Mouse (Mus musculus): ENCODE measurements at regions not wholly inside any gene's neighbourhood (a gene's known extent, or its start where the extent isn't known, plus 50 kb on each side); places are given as distances from the start of the nearest gene placed in this dataset.

GRCm38 (mm10) chr15:85662673-85663072 is 72.1 kb upstream of the Ppara start:
- Histone ChIP-seq H3K36me3 (replicated peaks) (no peaks in the 10 kb centered on the region), H3K4me1 (peaks cover 10% of the 10 kb centered on the region), H3K4me3 (replicated peaks) (no peak overlapping the region), H3K9ac (no peak overlapping the region), H3K4me2 (no peak overlapping the region), H3K9me3 (no peaks in the 10 kb centered on the region), H3K27me3 (peaks cover 85% of the 10 kb centered on the region), H3K27ac (no peak overlapping the region)
- ATAC-seq (ENCODE audit: low FRiP score), result no peak
- WGBS, result 91% methylated on average over 4 of the region's 4 CpGs

- Histone ChIP-seq H3K4me1 (peaks cover 11% of the 10 kb centered on the region), H3K9me3 (no peaks in the 10 kb centered on the region), H3K27me3 (peaks cover 83% of the 10 kb centered on the region), H3K27ac (no peak overlapping the region), H3K4me3 (replicated peaks) (no peak overlapping the region), H3K4me2 (no peak overlapping the region), H3K36me3 (replicated peaks) (no peaks in the 10 kb centered on the region), H3K9ac (no peak overlapping the region)
- WGBS, result 88% methylated on average over 17 of the region's 17 CpGs
- no peak for ATAC-seq (ENCODE audit: low FRiP score)
These were observed 70.9 kb upstream of the Ppara start for GRCm38 (mm10) chr15:85663757-85664431.

- ATAC-seq (ENCODE audit: low FRiP score), result no peak
- WGBS, result 79% methylated on average over 10 of the region's 10 CpGs
- Histone ChIP-seq H3K4me1 (peaks cover 17% of the 10 kb centered on the region), H3K27ac (no peak overlapping the region), H3K4me3 (replicated peaks) (no peak overlapping the region), H3K27me3 (peaks cover 83% of the 10 kb centered on the region), H3K4me2 (no peak overlapping the region), H3K9me3 (no peaks in the 10 kb centered on the region), H3K36me3 (replicated peaks) (no peaks in the 10 kb centered on the region), H3K9ac (no peak overlapping the region)
These were observed 70.4 kb upstream of the Ppara start for GRCm38 (mm10) chr15:85664432-85664828.

- no peak overlapping the region for H3K27ac ChIP-seq
- no peak overlapping the region for H3K9ac ChIP-seq
- ATAC-seq (ENCODE audit: low FRiP score), result no peak
- H3K4me3 ChIP-seq (replicated peaks), result no peak overlapping the region
- no peaks in the 10 kb centered on the region for H3K9me3 ChIP-seq
- H3K36me3 ChIP-seq (replicated peaks), result no peaks in the 10 kb centered on the region
- no peak overlapping the region for H3K4me2 ChIP-seq
- peaks cover 84% of the 10 kb centered on the region for H3K27me3 ChIP-seq
- WGBS, result 75% methylated on average over 12 of the region's 12 CpGs
- peaks cover 25% of the 10 kb centered on the region for H3K4me1 ChIP-seq
These were observed 69.5 kb upstream of the Ppara start for GRCm38 (mm10) chr15:85665181-85665821.

GRCm38 (mm10) chr15:85666496-85666895 is 68.3 kb upstream of the Ppara start:
- no peaks in the 10 kb centered on the region for H3K36me3 ChIP-seq (replicated peaks)
- 56% methylated on average over 9 of the region's 9 CpGs for WGBS
- ATAC-seq (ENCODE audit: low FRiP score), result no peak
- H3K4me2 ChIP-seq, result 0 out of 2 replicates have a peak overlapping the region, but pooled peaks have one; percentile 4
- no peak overlapping the region for H3K27ac ChIP-seq
- H3K9ac ChIP-seq, result no peak overlapping the region
- no peaks in the 10 kb centered on the region for H3K9me3 ChIP-seq
- no peak overlapping the region for H3K4me3 ChIP-seq (replicated peaks)
- H3K4me1 ChIP-seq, result peaks cover 21% of the 10 kb centered on the region
- peaks cover 82% of the 10 kb centered on the region for H3K27me3 ChIP-seq

- WGBS, result 29% methylated on average over 12 of the region's 12 CpGs
- peaks cover 82% of the 10 kb centered on the region for H3K27me3 ChIP-seq
- H3K9ac ChIP-seq, result no peak overlapping the region; the same call in 1 of the 2 replicates
- H3K4me3 ChIP-seq (replicated peaks), result 0 out of 2 replicates have a peak overlapping the region, but pooled peaks have one; percentile 11
- no peaks in the 10 kb centered on the region for H3K36me3 ChIP-seq (replicated peaks)
- peaks cover 24% of the 10 kb centered on the region for H3K4me1 ChIP-seq
- no peak overlapping the region for H3K27ac ChIP-seq
- H3K4me2 ChIP-seq, result peak overlapping the region; percentile 32
- H3K9me3 ChIP-seq, result no peaks in the 10 kb centered on the region
- ATAC-seq (ENCODE audit: low FRiP score), result no peak
These were observed 67.4 kb upstream of the Ppara start for GRCm38 (mm10) chr15:85667381-85667791.

- no peak overlapping the region for H3K9ac ChIP-seq
- H3K27me3 ChIP-seq, result peaks cover 82% of the 10 kb centered on the region
- no peak overlapping the region for H3K27ac ChIP-seq
- 81% methylated on average over 7 of the region's 7 CpGs for WGBS
- H3K4me2 ChIP-seq, result peak overlapping the region; percentile 32; the same call in 1 of the 2 replicates
- H3K36me3 ChIP-seq (replicated peaks), result no peaks in the 10 kb centered on the region
- no peaks in the 10 kb centered on the region for H3K9me3 ChIP-seq
- peaks cover 28% of the 10 kb centered on the region for H3K4me1 ChIP-seq
- no peak overlapping the region for H3K4me3 ChIP-seq (replicated peaks)
- no peak for ATAC-seq (ENCODE audit: low FRiP score)
These were observed 66.7 kb upstream of the Ppara start for GRCm38 (mm10) chr15:85667906-85668590.

- H3K27me3 ChIP-seq, result peaks cover 80% of the 10 kb centered on the region
- no peak overlapping the region for H3K9ac ChIP-seq
- peak overlapping the region; percentile 76 for H3K4me2 ChIP-seq
- H3K27ac ChIP-seq, result peak overlapping the region; percentile 95; the same call in 1 of the 2 replicates
- H3K9me3 ChIP-seq, result no peaks in the 10 kb centered on the region
- no peaks in the 10 kb centered on the region for H3K36me3 ChIP-seq (replicated peaks)
- 0 out of 2 replicates have a peak overlapping the region, but pooled peaks have one; percentile 4 for H3K4me3 ChIP-seq (replicated peaks)
- WGBS, result 61% methylated on average over 9 of the region's 9 CpGs
- peaks cover 35% of the 10 kb centered on the region for H3K4me1 ChIP-seq
- no peak for ATAC-seq (ENCODE audit: low FRiP score)
These were observed 65.7 kb upstream of the Ppara start for GRCm38 (mm10) chr15:85668871-85669651.

- 0 out of 2 replicates have a peak, but pooled peaks have one; percentile 36 for ATAC-seq (ENCODE audit: low FRiP score)
- Histone ChIP-seq H3K36me3 (replicated peaks) (no peaks in the 10 kb centered on the region), H3K9me3 (no peaks in the 10 kb centered on the region), H3K4me1 (peaks cover 41% of the 10 kb centered on the region), H3K9ac (peak overlapping the region; percentile 96), H3K4me2 (peak overlapping the region; percentile 76), H3K27me3 (peaks cover 81% of the 10 kb centered on the region), H3K27ac (peak overlapping the region; percentile 95), H3K4me3 (replicated peaks) (peak overlapping the region; percentile 82)
- 28% methylated on average over 15 of the region's 15 CpGs for WGBS
These were observed 65.1 kb upstream of the Ppara start for GRCm38 (mm10) chr15:85669652-85670175.

GRCm38 (mm10) chr15:85670176-85670788 is 64.5 kb upstream of the Ppara start:
- Histone ChIP-seq H3K9ac (peak overlapping the region; percentile 96), H3K36me3 (replicated peaks) (no peaks in the 10 kb centered on the region), H3K4me1 (peaks cover 41% of the 10 kb centered on the region), H3K9me3 (no peaks in the 10 kb centered on the region), H3K27ac (peak overlapping the region; percentile 95), H3K4me3 (replicated peaks) (peak overlapping the region; percentile 82), H3K4me2 (peak overlapping the region; percentile 76), H3K27me3 (peaks cover 84% of the 10 kb centered on the region)
- peak; percentile 67 for ATAC-seq (ENCODE audit: low FRiP score)
- WGBS, result 1% methylated on average over 42 of the region's 64 CpGs
